Mouse (Mus musculus) hindbrain, postnatal 0 days (tissue): Measurements from ENCODE around the gene Itgax. TPM values are rescaled to one million over a fixed set of nuclear protein-coding genes. Genes with fewer than 3 reads are reported as not detected.

ENCODE experiments used
- ATAC-seq: fragments of 200-750 bp; cut with Nextera tagmentation; 2 replicates; pipeline ENCODE4 v1.8.0; 2017; ENCODE audit warnings: mild to moderate bottlenecking, moderate TSS enrichment, moderate library complexity
- DNase-seq: peaks from one replicate; pipeline ENCODE4 v3.0.0-alpha.2; 2015; ENCODE audit warnings: low spot score
- H3K27ac ChIP-seq: fragments of 300-500 bp; sonication (generic); 2 replicates; pipeline ENCODE4 v1.5.1; 2014; ENCODE audit warnings: mild to moderate bottlenecking
- H3K27me3 ChIP-seq: fragments of 300-500 bp; sonication (generic); 2 replicates; pipeline ENCODE4 v1.6.1; 2014; ENCODE audit warnings: low read length, mixed read lengths; ENCODE audit not compliant: insufficient read depth
- H3K36me3 ChIP-seq: fragments of 300-500 bp; sonication (generic); 2 replicates; pipeline ENCODE4 v1.6.1; 2014; ENCODE audit warnings: low read length, mixed read lengths; ENCODE audit not compliant: insufficient read depth
- H3K4me1 ChIP-seq: fragments of 300-500 bp; sonication (generic); 2 replicates; pipeline ENCODE4 v1.6.1; 2014; ENCODE audit warnings: antibody characterized with exemption, low read length, mixed read lengths; ENCODE audit not compliant: insufficient read depth
- H3K4me2 ChIP-seq: fragments of 300-500 bp; sonication (generic); 2 replicates; pipeline ENCODE4 v1.6.1; 2014; ENCODE audit warnings: low read depth, mild to moderate bottlenecking, low read length, moderate library complexity, mixed read lengths
- H3K4me3 ChIP-seq: fragments of 300-500 bp; sonication (generic); 2 replicates; pipeline ENCODE4 v1.5.1; 2014; ENCODE audit warnings: low read length
- H3K9ac ChIP-seq: fragments of 300-500 bp; sonication (generic); replicated peaks from 2 replicates; pipeline ENCODE4 v1.6.1; 2014; ENCODE audit warnings: mild to moderate bottlenecking, low read length, moderate library complexity, mixed read lengths
- H3K9me3 ChIP-seq: fragments of 300-500 bp; sonication (generic); 2 replicates; pipeline ENCODE4 v1.6.1; 2016; ENCODE audit warnings: low read length, mixed read lengths
- CTCF ChIP-seq: IDR thresholded peaks from 2 replicates; pipeline ENCODE4 v1.5.1; 2016; ENCODE audit warnings: antibody characterized with exemption, control low read depth, low read depth
- WGBS: fragments of 180-500 bp; shearing (Covaris S2); extraction: QIAGEN DNeasy Blood & Tissue Kit; methylation state at CpG from one replicate; pipeline ENCODE4 v1.1.7; 2014; 5-methylcytosine and 5-hydroxymethylcytosine counted together
- polyA plus RNA-seq: library from polyadenylated mRNA; unstranded; fragments of >200 nt; fragmentation: Nextera tagmentation; extraction: Ambion mirVana; gene quantifications from 2 replicates; pipeline ENCODE4 v1.2.1, GENCODE M21; 2015
- total RNA-seq: library from RNA; depleted of rRNA; stranded (reverse); fragments of >200 nt; gene quantifications from 2 replicates; pipeline ENCODE4 v1.2.3, GENCODE M21; 2014

Gene Itgax
- total and polyA plus RNA-seq, 2 experiments from 2014 or later: 0.68 TPM; not detected in 1

GRCm38 (mm10) chr7:128107462-128107861 lies 21.9 kb upstream of the Itgax start:
- no peaks in the 10 kb centered on the region for H3K27me3 ChIP-seq
- 92% methylated on average over 7 of the region's 7 CpGs for WGBS
- H3K27ac ChIP-seq: no peak overlapping the region
- no peak overlapping the region for H3K4me3 ChIP-seq
- H3K4me1 ChIP-seq: no peaks in the 10 kb centered on the region
- H3K36me3 ChIP-seq: no peaks in the 10 kb centered on the region
- H3K4me2 ChIP-seq: no peak overlapping the region
- no peak for DNase-seq
- no peak for TF ChIP-seq CTCF
- no peak overlapping the region for H3K9ac ChIP-seq
- no peaks in the 10 kb centered on the region for H3K9me3 ChIP-seq
- ATAC-seq: no peak

- no peak overlapping the region for H3K4me2 ChIP-seq
- ATAC-seq (no peak), DNase-seq (no peak)
- H3K36me3 ChIP-seq: no peaks in the 10 kb centered on the region
- H3K9ac ChIP-seq: no peak overlapping the region
- no peaks in the 10 kb centered on the region for H3K9me3 ChIP-seq
- WGBS: 70% methylated on average over 2 of the region's 2 CpGs
- TF ChIP-seq CTCF: no peak
- no peaks in the 10 kb centered on the region for H3K27me3 ChIP-seq
- H3K4me1 ChIP-seq: no peaks in the 10 kb centered on the region
- H3K4me3 ChIP-seq: no peak overlapping the region
- H3K27ac ChIP-seq: no peak overlapping the region
Observed at GRCm38 (mm10) chr7:128110314-128110713, 19.0 kb upstream of the Itgax start.

GRCm38 (mm10) chr7:128112131-128112530 lies 17.2 kb upstream of the Itgax start:
- Histone ChIP-seq H3K4me3 (no peak overlapping the region), H3K9ac (no peak overlapping the region), H3K4me1 (no peaks in the 10 kb centered on the region), H3K9me3 (no peaks in the 10 kb centered on the region), H3K27ac (no peak overlapping the region), H3K36me3 (no peaks in the 10 kb centered on the region), H3K27me3 (no peaks in the 10 kb centered on the region), H3K4me2 (no peak overlapping the region)
- no peak for DNase-seq
- 94% methylated on average over 11 of the region's 11 CpGs for WGBS
- TF ChIP-seq CTCF: no peak
- no peak for ATAC-seq

- Histone ChIP-seq H3K4me2 (no peak overlapping the region), H3K9ac (no peak overlapping the region), H3K4me3 (no peak overlapping the region), H3K36me3 (no peaks in the 10 kb centered on the region), H3K27ac (no peak overlapping the region), H3K9me3 (no peaks in the 10 kb centered on the region), H3K27me3 (no peaks in the 10 kb centered on the region), H3K4me1 (no peaks in the 10 kb centered on the region)
- DNase-seq (no peak), ATAC-seq (no peak)
- 94% methylated on average over 11 of the region's 11 CpGs for WGBS
- TF ChIP-seq CTCF: no peak
Observed at GRCm38 (mm10) chr7:128114371-128115105, 14.8 kb upstream of the Itgax start.

- ATAC-seq (no peak), DNase-seq (no peak)
- Histone ChIP-seq H3K4me1 (no peaks in the 10 kb centered on the region), H3K36me3 (no peaks in the 10 kb centered on the region), H3K9me3 (no peaks in the 10 kb centered on the region), H3K9ac (no peak overlapping the region), H3K4me3 (no peak overlapping the region), H3K27ac (no peak overlapping the region), H3K4me2 (no peak overlapping the region), H3K27me3 (no peaks in the 10 kb centered on the region)
- TF ChIP-seq CTCF: no peak
- WGBS: 78% methylated on average over 5 of the region's 5 CpGs
Observed at GRCm38 (mm10) chr7:128115211-128115958, 14.0 kb upstream of the Itgax start.

- H3K4me3 ChIP-seq: no peak overlapping the region
- H3K4me2 ChIP-seq: no peak overlapping the region
- H3K27ac ChIP-seq: no peak overlapping the region
- no peak overlapping the region for H3K9ac ChIP-seq
- no peaks in the 10 kb centered on the region for H3K4me1 ChIP-seq
- TF ChIP-seq CTCF: no peak
- no peaks in the 10 kb centered on the region for H3K27me3 ChIP-seq
- 92% methylated on average over 5 of the region's 5 CpGs for whole genome bisulfite sequencing
- no peaks in the 10 kb centered on the region for H3K36me3 ChIP-seq
- ATAC-seq (no peak), DNase-seq (no peak)
- H3K9me3 ChIP-seq: no peaks in the 10 kb centered on the region
Observed at GRCm38 (mm10) chr7:128116396-128116795, 13.0 kb upstream of the Itgax start.
